Mouse (Mus musculus): Measurements from ENCODE around the gene Hapln3.

Hapln3 gene

GRCm38 (mm10) chr7:79130843-79131444, at the start of gene Hapln3:
TSS of gene Hapln3 (minus strand) at chr7:79131018.
- peak; percentile 17 for DNase-seq

- no peak for DNase-seq
Observed at GRCm38 (mm10) chr7:79173800-79174199, 43.0 kb upstream of the Hapln3 start.

- no peak for DNase-seq
Observed at GRCm38 (mm10) chr7:79171782-79172181, 41.0 kb upstream of the Hapln3 start.

GRCm38 (mm10) chr7:79167006-79167562, 36.3 kb upstream of the Hapln3 start:
- no peak for DNase-seq

- DNase-seq = no peak
Observed at GRCm38 (mm10) chr7:79159406-79159805, 28.6 kb upstream of the Hapln3 start.

GRCm38 (mm10) chr7:79149522-79149921, 18.7 kb upstream of the Hapln3 start:
- no peak for DNase-seq

- peak; percentile 93 for DNase-seq
Observed at GRCm38 (mm10) chr7:79148711-79149266, 18.0 kb upstream of the Hapln3 start, which contains the start of gene Mfge8. TSS of gene Mfge8 (minus strand) at chr7:79149060.

- no peak for DNase-seq
Observed at GRCm38 (mm10) chr7:79147931-79148653, 17.3 kb upstream of the Hapln3 start.

- DNase-seq = peak; percentile 25
Observed at GRCm38 (mm10) chr7:79147011-79147837, 16.4 kb upstream of the Hapln3 start.

GRCm38 (mm10) chr7:79140897-79141296, 10.1 kb upstream of the Hapln3 start:
- DNase-seq = peak; percentile 84

- no peak for DNase-seq
Observed at GRCm38 (mm10) chr7:79139891-79140591, 9.2 kb upstream of the Hapln3 start.

GRCm38 (mm10) chr7:79139328-79139824, 8.6 kb upstream of the Hapln3 start:
- DNase-seq = no peak

GRCm38 (mm10) chr7:79133391-79133790, 2.6 kb upstream of the Hapln3 start:
- DNase-seq = no peak

GRCm38 (mm10) chr7:79130385-79130784, 433 bp downstream of the Hapln3 start:
- DNase-seq = no peak

- DNase-seq = no peak
Observed at GRCm38 (mm10) chr7:79129883-79130282, 935 bp downstream of the Hapln3 start.

- DNase-seq = no peak
Observed at GRCm38 (mm10) chr7:79123465-79123864, 7.4 kb downstream of the Hapln3 start.

GRCm38 (mm10) chr7:79113848-79114247, 17.0 kb downstream of the Hapln3 start:
- no peak for DNase-seq

GRCm38 (mm10) chr7:79096492-79096891, 34.3 kb downstream of the Hapln3 start:
- no peak for DNase-seq

- DNase-seq = peak; percentile 19
Observed at GRCm38 (mm10) chr7:79089111-79089510, 41.7 kb downstream of the Hapln3 start.

- DNase-seq = peak; percentile 61
Observed at GRCm38 (mm10) chr7:79080572-79081399, 50.0 kb downstream of the Hapln3 start.

- DNase-seq = no peak
Observed at GRCm38 (mm10) chr7:79079212-79079611, 51.6 kb downstream of the Hapln3 start.

All from kidney, adult 18-20 months (tissue).